In genomic region chr8:125742406-125742805, GRCm38 (mm10) we compare ENCODE assay signal across 29 mouse cellular contexts. TPM values are rescaled to one million over a fixed set of nuclear protein-coding genes. Genes with fewer than 3 reads are reported as not detected.
DNase-seq lines count a peak whose midpoint lies in the region; ATAC-seq lines count a peak whose summit lies in the region.
"Had no signal": no experiment of that assay in that cellular context is flagged by ENCODE, and none has a peak within 500 bp of the region (broad histone marks: within the 10 kb centered on the region; RNA-seq: fewer than 3 reads in every experiment).

No protein-coding gene starts in this region.

- H3K27me3 ChIP-seq in lung, embryonic 15.5 days = no peaks in the 10 kb centered on the region
- H3K27me3 ChIP-seq: CH12.LX; embryonic facial prominence, embryonic 15.5 days; limb, embryonic 12.5 days; liver, embryonic 13.5 days; neural tube, embryonic 12.5 days; Patski had no signal

- no peak overlapping the region for H3K9ac ChIP-seq in lung, embryonic 15.5 days
- H3K9ac ChIP-seq: embryonic facial prominence, embryonic 15.5 days; limb, embryonic 12.5 days; liver, embryonic 13.5 days; neural tube, embryonic 12.5 days had no signal

- H3K4me3 ChIP-seq in lung, embryonic 15.5 days = no peak overlapping the region
- H3K4me3 ChIP-seq: embryonic facial prominence, embryonic 15.5 days; forebrain, embryonic 10.5 days; limb, embryonic 12.5 days; liver, embryonic 13.5 days; neural tube, embryonic 12.5 days had no signal

- H3K4me2 ChIP-seq in lung, embryonic 15.5 days = no peak overlapping the region
- H3K4me2 ChIP-seq: embryonic facial prominence, embryonic 15.5 days; limb, embryonic 12.5 days; liver, embryonic 13.5 days; neural tube, embryonic 12.5 days had no signal

- 48% methylated on average over 8 of the region's 8 CpGs for WGBS in lung, embryonic 15.5 days

- H3K9me3 ChIP-seq in lung, embryonic 15.5 days = no peaks in the 10 kb centered on the region
- H3K9me3 ChIP-seq: embryonic facial prominence, embryonic 15.5 days; forebrain, embryonic 10.5 days; limb, embryonic 12.5 days; liver, embryonic 13.5 days; neural tube, embryonic 12.5 days had no signal

- DNase-seq in cerebellum, postnatal 10 days = peak; percentile 61 to 69
- no peak for DNase-seq in cerebellum, adult 8-10 months
- no peak for DNase-seq in lung, postnatal 36 days
- DNase-seq in testis, postnatal 10 days (ENCODE audit: low spot score) = no peak
- DNase-seq: adrenal gland, adult 8-10 months; B cell, adult 2 months; cerebellum, adult 11 months; cerebellum, postnatal 36 days; gastrocnemius, postnatal 14 days; heart, adult 18-20 months; kidney, postnatal 25 days; layer of hippocampus, postnatal 36 days; liver, embryonic 13.5 days; midbrain, embryonic 14.5 days; right cerebral cortex, postnatal 14 days had no signal

- no peaks in the 10 kb centered on the region for H3K36me3 ChIP-seq in lung, embryonic 15.5 days
- H3K36me3 ChIP-seq: embryonic facial prominence, embryonic 15.5 days; forebrain, embryonic 10.5 days; G1E; limb, embryonic 12.5 days; neural tube, embryonic 12.5 days had no signal

- no peak for ATAC-seq in lung, embryonic 15.5 days (ENCODE audit: borderline replicate concordance, extremely low read depth, low FRiP score, low TSS enrichment)
- ATAC-seq in granulocyte monocyte progenitor cell, adult 5-6 weeks (replicated peaks; ENCODE audit: poor library complexity, severe bottlenecking) = peak; percentile 57
- ATAC-seq in erythroblast, adult 5-6 weeks (replicated peaks; ENCODE audit: low FRiP score, poor library complexity, severe bottlenecking) = no peak
- ATAC-seq: forebrain, embryonic 16.5 days; hindbrain, embryonic 16.5 days; Patski had no signal

- H3K4me1 ChIP-seq in lung, embryonic 15.5 days = peaks cover 17% of the 10 kb centered on the region
- H3K4me1 ChIP-seq: liver, embryonic 13.5 days; neural tube, embryonic 12.5 days had no signal

- H3K27ac ChIP-seq in lung, embryonic 15.5 days = peak overlapping the region; percentile 81
- H3K27ac ChIP-seq: embryonic facial prominence, embryonic 15.5 days; forebrain, embryonic 10.5 days; limb, embryonic 12.5 days; liver, embryonic 13.5 days; macrophage; neural tube, embryonic 12.5 days; stomach, postnatal 0 days had no signal

RNA-seq across cellular contexts. Expression of gene Ntpcr, which starts 12.6 kb away (rescaled TPM):
- 30.6 and 32.7 TPM in 2 replicates for polyA plus RNA-seq in lung, embryonic 15.5 days (2015; fragmentation: Nextera tagmentation; extraction: Ambion mirVana)
- total RNA-seq in granulocyte monocyte progenitor cell, adult 5-6 weeks (2014; fragmentation: Nextera tagmentation) = 41.3 and 44.3 TPM in 2 replicates
- 41.6 and 43.7 TPM in 2 replicates for total RNA-seq in granulocyte monocyte progenitor cell, adult 5-6 weeks (2017)
- total RNA-seq in erythroblast, adult 5-6 weeks (2015; ENCODE audit: low replicate concordance) = 4.2 and 14.2 TPM in 2 replicates
- total RNA-seq in erythroblast, adult 5-6 weeks (2017; ENCODE audit: low replicate concordance) = 3.2 and 10.7 TPM in 2 replicates
- total RNA-seq: G1E had no signal
- polyA plus RNA-seq: G1E had no signal

Comparison
In these comparisons a context has a peak if more than half of its experiments do, and no peak if none do; other contexts are left out.
1. DNase-seq: peak in cerebellum, postnatal 10 days (2 of 2); none in cerebellum, adult 8-10 months (single experiment), lung, postnatal 36 days (single experiment) and testis, postnatal 10 days (single experiment).